In the genomic region with DNA sequence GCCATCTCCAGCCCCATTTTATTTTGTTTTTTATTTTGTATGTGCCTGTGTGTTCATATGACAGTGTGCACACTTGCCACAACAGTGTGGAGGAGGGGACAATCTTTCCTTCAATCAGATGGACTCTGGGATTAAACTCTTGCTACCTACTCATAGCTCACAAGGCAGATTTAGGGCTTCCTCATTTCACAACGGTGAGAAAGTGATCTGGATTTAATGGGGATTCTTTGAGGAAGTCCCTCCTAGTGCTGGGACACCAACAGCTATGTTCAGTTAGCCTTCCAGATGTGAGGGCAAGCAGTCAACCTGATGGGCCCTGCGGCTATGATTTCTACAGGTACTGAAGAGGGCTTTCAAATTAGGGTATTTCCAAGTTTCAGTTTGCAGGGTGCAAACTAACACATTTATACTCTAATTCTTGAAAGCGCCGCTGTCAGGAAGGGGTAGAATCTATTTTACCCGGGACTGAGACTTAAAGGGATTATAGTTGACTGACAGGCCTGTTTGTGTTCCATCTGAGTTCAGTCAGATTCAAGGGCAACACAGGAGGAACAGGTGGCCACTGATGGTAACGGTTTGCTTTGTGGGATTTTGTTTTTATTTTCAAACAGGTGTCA, we compare ENCODE assay signal across 14 mouse cellular contexts.
"Had no signal": no experiment of that assay in that cellular context is flagged by ENCODE, and none has a peak within 500 bp of the region (broad histone marks: within the 10 kb centered on the region; RNA-seq: fewer than 3 reads in every experiment).

No protein-coding gene starts in this region.

- H3K27me3 ChIP-seq: liver, embryonic 15.5 days; stomach, embryonic 15.5 days had no signal

- H3K4me2 ChIP-seq: liver, embryonic 11.5 days; liver, embryonic 15.5 days; stomach, embryonic 15.5 days had no signal

- H3K27ac ChIP-seq: kidney, postnatal 0 days; liver, embryonic 15.5 days; midbrain, embryonic 10.5 days; stomach, embryonic 15.5 days had no signal

- DNase-seq: kidney, adult 9 months; kidney, postnatal 36 days; layer of hippocampus, adult 9-11 months; lung, adult 2 months; lung, postnatal 36 days; right cerebral cortex, postnatal 14 days had no signal

- H3K4me3 ChIP-seq: liver, embryonic 15.5 days; midbrain, embryonic 10.5 days; stomach, embryonic 15.5 days had no signal

- H3K4me1 ChIP-seq: stomach, embryonic 15.5 days had no signal

- H3K9me3 ChIP-seq: liver, embryonic 15.5 days; midbrain, embryonic 10.5 days; stomach, embryonic 15.5 days had no signal

- H3K9ac ChIP-seq: liver, embryonic 15.5 days; stomach, embryonic 15.5 days had no signal

- ATAC-seq: intestine, postnatal 0 days; lung, postnatal 0 days; midbrain, embryonic 16.5 days had no signal
